Mouse (Mus musculus) liver, adult 2 months (tissue): ENCODE measurements around the gene Wnt3a. TPM values are rescaled to one million over a fixed set of nuclear protein-coding genes. Genes with fewer than 3 reads are reported as not detected.
"Not testable (repeated sequence)": the region's sequence is repeated elsewhere in the genome, so short reads cannot be mapped to it uniquely, and the experiment has no call there.

Experiments used
- DNase-seq: peaks from one replicate; pipeline ENCODE4 v3.0.0-alpha.2; 2011; ENCODE audit warnings: low read depth, low spot score; ENCODE audit errors: extremely low read depth
- H3K27ac ChIP-seq: fragments of 200-500 bp; replicated peaks from 2 replicates; pipeline ENCODE4 v1.5.1; 2012; ENCODE audit warnings: low read depth, mild to moderate bottlenecking, control low read depth, inconsistent platforms, low read length; ENCODE audit not compliant: insufficient read depth
- H3K27me3 ChIP-seq: fragments of 200-500 bp; 2 replicates; pipeline ENCODE4 v1.6.1; 2012; ENCODE audit warnings: mild to moderate bottlenecking, moderate library complexity, low read length, inconsistent platforms; ENCODE audit not compliant: control insufficient read depth, insufficient read depth
- H3K36me3 ChIP-seq: fragments of 200-500 bp; 2 replicates; pipeline ENCODE4 v1.6.1; 2012; ENCODE audit warnings: low read length, inconsistent platforms; ENCODE audit not compliant: control insufficient read depth, insufficient read depth
- H3K4me1 ChIP-seq: fragments of 200-500 bp; 2 replicates; pipeline ENCODE4 v1.6.1; 2011; ENCODE audit warnings: low read length; ENCODE audit not compliant: control insufficient read depth, insufficient read depth
- H3K4me3 ChIP-seq: fragments of 200-500 bp; 2 replicates; pipeline ENCODE4 v1.5.1; 2011; ENCODE audit warnings: low read depth, mild to moderate bottlenecking, control low read depth, low read length, moderate library complexity; ENCODE audit not compliant: insufficient read depth
- H3K79me2 ChIP-seq: fragments of 200-500 bp; 2 replicates; pipeline ENCODE4 v1.6.1; 2012; ENCODE audit warnings: inconsistent platforms, mild to moderate bottlenecking, low read length, moderate library complexity; ENCODE audit not compliant: control insufficient read depth, insufficient read depth
- H3K9ac ChIP-seq: fragments of 200-500 bp; 2 replicates; pipeline ENCODE4 v1.6.1; 2012; ENCODE audit warnings: low read depth, mild to moderate bottlenecking, control low read depth, inconsistent platforms, low read length
- CTCF ChIP-seq: fragments of 200-500 bp; IDR thresholded peaks from 2 replicates; pipeline ENCODE4 v1.5.1; 2011; ENCODE audit warnings: low read depth, low read length, control low read depth
- POLR2A ChIP-seq: fragments of 200-500 bp; IDR thresholded peaks from 2 replicates; pipeline ENCODE4 v1.6.1; 2011; ENCODE audit warnings: low read length, control low read depth; ENCODE audit not compliant: insufficient read depth; ENCODE audit errors: extremely low read depth
- WGBS: fragments of 180-500 bp; shearing (Covaris S2); methylation state at CpG from one replicate; pipeline ENCODE4 v1.1.7; 2018; 5-methylcytosine and 5-hydroxymethylcytosine counted together
- polyA plus RNA-seq: library from polyadenylated mRNA; depleted of rRNA; stranded (reverse); fragments of >200 nt; gene quantifications from 2 replicates; pipeline ENCODE4 v1.2.3, GENCODE M21; 2012
- total RNA-seq: library from RNA; depleted of rRNA; stranded (reverse); fragments of >200 nt; gene quantifications from 2 replicates; pipeline ENCODE4 v1.2.3, GENCODE M21; 2014

Wnt3a gene
- total and polyA plus RNA-seq, 2 experiments = not detected

DNA sequence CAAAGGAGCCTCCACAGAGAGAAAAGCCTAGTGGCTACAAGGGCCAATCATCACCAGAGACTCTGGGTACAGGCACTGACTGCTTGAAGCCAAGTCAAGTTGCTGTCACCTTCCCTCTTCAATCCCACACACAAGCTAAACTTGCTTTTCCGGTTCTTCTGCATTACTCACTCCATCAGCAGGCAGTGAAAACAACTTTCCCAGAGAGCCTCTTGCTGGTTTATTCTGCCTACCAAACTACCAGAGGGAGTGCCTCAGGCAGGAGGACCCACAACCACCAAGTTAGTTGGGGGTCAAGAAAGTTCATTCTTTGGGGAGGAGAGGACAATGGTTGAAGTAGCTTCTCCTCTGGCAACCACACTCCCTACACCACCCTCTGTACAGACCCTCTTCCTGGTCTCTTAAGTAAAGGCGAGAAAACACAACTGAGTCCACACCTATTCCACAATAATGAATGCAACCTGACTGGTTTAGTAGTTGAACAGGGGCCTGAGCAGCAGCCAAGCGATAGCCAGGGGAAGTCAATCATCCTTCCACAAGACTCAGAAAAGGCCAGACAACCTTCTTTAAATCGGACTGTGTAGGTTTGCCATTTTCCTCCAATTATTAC lies 72.1 kb downstream of the Wnt3a start:
- no peak for DNase-seq
- TF ChIP-seq POLR2A = no peak
- no peak for TF ChIP-seq CTCF
- peaks cover 47% of the 10 kb centered on the region for H3K4me1 ChIP-seq
- H3K4me3 ChIP-seq = no peak overlapping the region
- peaks cover 11% of the 10 kb centered on the region; the same call in 1 of the 2 replicates for H3K36me3 ChIP-seq
- no peak overlapping the region for H3K9ac ChIP-seq
- no peak overlapping the region for H3K27ac ChIP-seq
- H3K79me2 ChIP-seq = peaks cover 74% of the 10 kb centered on the region
- no peaks in the 10 kb centered on the region for H3K27me3 ChIP-seq
- 78% methylated on average over 4 of the region's 4 CpGs for WGBS

DNA sequence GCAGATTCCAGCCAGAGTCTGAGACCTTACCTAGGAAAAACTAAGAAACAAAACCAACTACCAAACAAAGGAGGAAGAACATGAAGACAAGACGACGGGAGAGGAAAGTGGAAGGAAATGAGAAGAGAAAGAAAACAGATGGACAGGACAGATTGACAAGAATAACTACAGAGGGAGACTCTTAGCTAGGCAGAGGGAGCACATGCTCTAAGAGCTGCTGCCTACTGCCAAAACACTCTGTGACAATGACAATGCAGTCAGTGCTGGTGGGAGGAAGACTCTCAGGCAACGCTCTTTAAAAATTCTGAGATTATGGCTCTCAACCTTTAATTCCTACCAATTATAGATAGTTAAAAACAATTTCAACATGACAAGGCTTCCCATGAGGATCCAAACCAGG lies 73.6 kb downstream of the Wnt3a start:
- Histone ChIP-seq H3K36me3 (peaks cover 13% of the 10 kb centered on the region; the same call in 1 of the 2 replicates), H3K27ac (no peak overlapping the region), H3K27me3 (no peaks in the 10 kb centered on the region), H3K79me2 (peaks cover 75% of the 10 kb centered on the region), H3K4me3 (no peak overlapping the region), H3K4me1 (peaks cover 50% of the 10 kb centered on the region), H3K9ac (no peak overlapping the region)
- 73% methylated on average over 3 of the region's 3 CpGs for WGBS
- DNase-seq = no peak
- TF ChIP-seq CTCF = no peak
- no peak for TF ChIP-seq POLR2A

DNA sequence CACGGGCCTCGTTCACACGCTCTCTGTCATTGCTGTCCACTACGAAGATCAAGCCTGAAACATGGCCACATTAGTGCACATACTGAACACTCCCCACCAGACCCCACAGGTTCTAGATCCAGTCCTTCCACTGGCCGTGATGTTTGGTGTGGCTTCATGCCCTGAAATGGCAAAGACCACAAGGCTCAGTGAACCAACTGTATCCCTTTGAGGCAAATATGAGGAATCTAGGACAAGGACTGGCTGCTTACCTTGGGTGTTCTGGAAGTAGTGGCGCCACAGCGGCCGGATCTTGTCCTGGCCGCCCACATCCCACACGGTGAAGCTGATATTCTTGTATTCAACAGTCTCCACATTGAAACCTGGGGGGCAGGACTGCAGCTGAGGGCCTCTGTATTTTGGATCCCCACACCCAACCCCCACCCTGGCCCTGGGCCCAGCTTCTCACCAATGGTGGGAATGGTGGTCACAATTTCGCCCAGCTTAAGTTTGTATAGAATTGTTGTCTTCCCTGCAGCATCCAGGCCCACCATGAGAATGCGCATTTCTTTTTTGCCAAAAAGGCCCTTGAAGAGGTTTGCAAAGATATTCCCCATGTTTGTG lies 77.6 kb downstream of the Wnt3a start:
- no peak overlapping the region for H3K9ac ChIP-seq
- WGBS = 78% methylated on average over 12 of the region's 12 CpGs
- H3K36me3 ChIP-seq = peaks cover 23% of the 10 kb centered on the region
- no peak for TF ChIP-seq CTCF
- TF ChIP-seq POLR2A = no peak
- H3K4me1 ChIP-seq = peaks cover 32% of the 10 kb centered on the region
- no peak overlapping the region for H3K27ac ChIP-seq
- no peak overlapping the region for H3K4me3 ChIP-seq
- DNase-seq = no peak
- peaks cover 43% of the 10 kb centered on the region for H3K79me2 ChIP-seq
- no peaks in the 10 kb centered on the region for H3K27me3 ChIP-seq

DNA sequence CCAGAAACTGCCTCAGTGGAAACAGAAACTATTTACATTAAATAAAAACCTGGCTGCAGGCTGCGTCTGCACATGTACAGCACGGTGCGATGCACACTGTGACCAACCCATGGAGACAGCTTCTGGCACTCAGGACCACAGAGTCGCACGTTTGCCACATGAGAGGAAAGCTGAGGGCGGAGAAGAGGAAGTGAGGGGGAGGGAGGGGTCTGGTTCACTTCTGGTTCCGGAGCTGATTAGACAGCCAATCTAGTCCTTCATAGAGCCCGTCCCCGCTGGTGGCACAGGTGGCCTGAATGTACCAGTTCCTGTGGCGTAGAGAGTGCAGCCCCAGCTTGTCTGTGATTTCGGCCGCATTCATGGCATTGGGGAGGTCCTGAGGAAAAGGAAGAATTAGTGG lies 78.2 kb downstream of the Wnt3a start:
- peaks cover 31% of the 10 kb centered on the region for H3K4me1 ChIP-seq
- peaks cover 23% of the 10 kb centered on the region for H3K36me3 ChIP-seq
- not testable (repeated sequence) for H3K4me3 ChIP-seq, H3K9ac ChIP-seq, H3K27me3 ChIP-seq, H3K27ac ChIP-seq, DNase-seq
- peaks cover 36% of the 10 kb centered on the region for H3K79me2 ChIP-seq
- 69% methylated on average over 12 of the region's 12 CpGs for WGBS

DNA sequence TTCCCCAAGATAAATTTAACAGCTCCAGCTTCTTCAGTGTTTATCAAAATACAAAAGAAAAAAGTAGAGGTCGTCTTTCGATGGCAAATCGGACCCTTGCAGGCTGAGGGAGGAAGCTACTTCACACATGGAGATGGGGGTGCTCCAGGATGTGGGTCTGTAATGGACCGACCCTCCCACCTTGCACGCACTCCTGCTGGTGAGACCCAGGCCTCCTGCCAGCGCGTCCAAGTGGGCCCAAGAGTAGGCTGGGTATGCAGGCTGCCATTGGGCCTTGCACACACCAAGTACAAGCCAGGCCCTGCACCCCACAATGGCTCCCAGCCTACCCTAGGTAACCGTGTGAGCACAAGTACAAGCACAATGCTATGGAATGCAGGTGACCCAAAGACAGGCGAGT lies 79.0 kb downstream of the Wnt3a start:
- Histone ChIP-seq H3K79me2 (peaks cover 30% of the 10 kb centered on the region), H3K4me1 (peaks cover 27% of the 10 kb centered on the region), H3K36me3 (peaks cover 23% of the 10 kb centered on the region)
- not testable (repeated sequence) for H3K9ac ChIP-seq, H3K27ac ChIP-seq, DNase-seq, H3K27me3 ChIP-seq, H3K4me3 ChIP-seq
- 90% methylated on average over 9 of the region's 9 CpGs for WGBS

DNA sequence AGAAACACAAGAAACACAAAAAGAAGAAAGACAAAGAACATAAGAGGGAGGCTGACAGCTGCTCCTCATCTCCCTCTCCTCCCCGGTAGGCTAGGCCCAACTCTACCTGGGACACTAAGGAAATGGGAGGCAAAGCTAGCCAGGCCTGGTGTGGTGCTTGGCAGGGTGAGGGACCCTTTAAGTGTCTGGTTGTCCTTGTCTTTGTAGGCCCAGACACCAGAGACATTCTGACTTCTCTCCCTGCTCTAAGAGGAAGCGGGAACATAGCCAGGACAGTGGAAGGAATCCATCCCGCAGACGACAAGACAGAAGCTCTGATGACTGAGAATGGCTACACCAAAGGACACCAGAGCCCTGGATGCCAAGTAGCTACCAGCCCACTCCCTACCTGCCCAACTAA lies 80.5 kb downstream of the Wnt3a start:
- no peak overlapping the region for H3K4me3 ChIP-seq
- WGBS = 69% methylated on average over 4 of the region's 4 CpGs
- H3K9ac ChIP-seq = no peak overlapping the region
- H3K79me2 ChIP-seq = peaks cover 19% of the 10 kb centered on the region; the same call in 1 of the 2 replicates
- peaks cover 30% of the 10 kb centered on the region for H3K36me3 ChIP-seq
- no peak overlapping the region for H3K27ac ChIP-seq
- peaks cover 18% of the 10 kb centered on the region for H3K4me1 ChIP-seq
- no peak for TF ChIP-seq POLR2A
- TF ChIP-seq CTCF = no peak
- no peak for DNase-seq
- no peaks in the 10 kb centered on the region for H3K27me3 ChIP-seq
